Mouse (Mus musculus): ENCODE data around the gene Adgrl3. TPM values are rescaled to one million over a fixed set of nuclear protein-coding genes. Genes with fewer than 3 reads are reported as not detected.

Adgrl3 gene
- 7.3 and 12.8 TPM in 2 replicates for total RNA-seq (2014; rRNA removed; ENCODE audit: low replicate concordance)
- polyA plus RNA-seq (2015; fragmentation: Nextera tagmentation; extraction: Ambion mirVana) = 1.5 and 1.7 TPM in 2 replicates

DNA sequence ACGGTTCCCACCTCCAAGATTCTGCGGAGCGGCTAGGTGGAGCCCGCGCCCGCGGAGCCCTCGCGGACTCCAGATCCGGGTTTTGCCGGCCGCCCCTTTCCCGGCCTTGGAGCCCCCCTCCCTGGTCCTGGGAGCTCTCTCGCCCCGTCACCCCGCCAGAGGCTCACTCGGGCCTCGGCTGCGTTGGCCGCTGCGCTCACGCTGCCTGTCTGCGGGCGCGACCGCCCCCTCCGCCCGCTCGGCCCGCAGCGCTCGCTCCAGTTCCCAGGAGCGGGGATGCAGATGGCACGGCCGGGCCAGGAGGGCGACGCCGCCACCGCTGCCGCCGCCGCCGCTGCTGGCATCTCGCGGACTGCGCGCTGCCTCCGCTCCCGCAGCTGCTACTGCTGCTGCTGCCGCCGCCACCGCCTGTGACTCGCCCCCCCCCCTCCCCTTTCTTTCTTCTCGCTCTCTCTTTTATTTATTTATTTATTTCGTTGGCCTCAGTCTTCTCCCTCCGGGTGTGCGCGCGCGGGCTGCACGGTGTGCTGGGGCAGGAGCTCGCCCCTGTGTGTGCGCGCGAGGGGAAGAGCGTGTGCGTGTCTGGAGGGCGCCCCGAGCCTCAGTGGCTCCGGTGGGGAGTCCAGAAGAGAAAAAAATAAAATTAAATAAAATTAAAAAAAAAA, at the start of gene Adgrl3:
Gene Adgrl3 (plus strand): TSS at position 549 of the 665 bp plus-strand sequence.
- Histone ChIP-seq H3K27me3 (ENCODE audit: control insufficient read depth, insufficient read depth, low read length) (peaks cover 32% of the 10 kb centered on the region), H3K36me3 (replicated peaks; ENCODE audit: control insufficient read depth, insufficient read depth, low read length) (no peaks in the 10 kb centered on the region), H3K4me3 (ENCODE audit: low read depth, low read length) (peak within 1 kb of the TSS; percentile 74), H3K9me3 (replicated peaks; ENCODE audit: control insufficient read depth, low read length) (no peaks in the 10 kb centered on the region), H3K9ac (replicated peaks; ENCODE audit: low read depth, low read length) (peak within 1 kb of the TSS; percentile 51), H3K4me2 (ENCODE audit: low read depth, low read length) (peak within 1 kb of the TSS; percentile 99), H3K4me1 (ENCODE audit: control insufficient read depth, insufficient read depth) (peaks cover 11% of the 10 kb centered on the region), H3K27ac (ENCODE audit: low read depth) (peak within 1 kb of the TSS; percentile 48)
- TF ChIP-seq EP300 (IDR thresholded peaks at IDR 0.05; ENCODE audit: low read depth) (no peak), CTCF (IDR thresholded peaks at IDR 0.05; ENCODE audit: low read depth) (no peak)
- peak; percentile 83 for ATAC-seq (ENCODE audit: insufficient read depth, low read depth)
- peak; percentile 60 for DNase-seq (ENCODE audit: low spot score)
- under 1% methylated on average over 43 of the region's 70 CpGs for WGBS

DNA sequence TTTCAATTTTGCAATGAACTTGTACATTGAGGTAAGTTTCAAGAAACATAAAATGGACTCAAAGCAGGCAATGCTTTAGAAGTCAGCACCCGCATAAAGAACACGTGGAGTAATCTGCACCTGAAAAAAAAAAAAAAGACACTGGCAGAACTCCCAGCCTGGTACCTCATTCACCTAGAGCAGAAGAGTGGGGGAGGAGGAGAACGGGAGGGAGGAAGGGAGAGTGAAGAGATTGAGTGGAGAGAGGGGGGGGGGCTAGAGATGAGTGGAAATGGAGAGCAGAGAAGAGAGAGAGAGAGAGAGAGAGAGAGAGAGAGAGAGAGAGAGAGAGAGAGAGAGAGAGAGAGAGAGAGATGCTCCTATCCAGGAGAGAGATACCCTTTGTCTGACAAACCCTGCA, 772 bp upstream of the Adgrl3 start:
- H3K4me3 ChIP-seq (ENCODE audit: low read depth, low read length) = peak overlapping the region; percentile 74
- peak overlapping the region; percentile 99 for H3K4me2 ChIP-seq (ENCODE audit: low read depth, low read length)
- H3K9me3 ChIP-seq (replicated peaks; ENCODE audit: control insufficient read depth, low read length) = no peaks in the 10 kb centered on the region
- 14% methylated on average over 2 of the region's 3 CpGs for WGBS
- H3K27me3 ChIP-seq (ENCODE audit: control insufficient read depth, insufficient read depth, low read length) = peaks cover 30% of the 10 kb centered on the region
- no peak overlapping the region for H3K9ac ChIP-seq (replicated peaks; ENCODE audit: low read depth, low read length)
- TF ChIP-seq CTCF (IDR thresholded peaks at IDR 0.05; ENCODE audit: low read depth) = no peak
- no peaks in the 10 kb centered on the region for H3K36me3 ChIP-seq (replicated peaks; ENCODE audit: control insufficient read depth, insufficient read depth, low read length)
- no peak overlapping the region for H3K27ac ChIP-seq (ENCODE audit: low read depth)
- ATAC-seq (ENCODE audit: insufficient read depth, low read depth) (no peak), DNase-seq (ENCODE audit: low spot score) (no peak)
- H3K4me1 ChIP-seq (ENCODE audit: control insufficient read depth, insufficient read depth) = peaks cover 11% of the 10 kb centered on the region

DNA sequence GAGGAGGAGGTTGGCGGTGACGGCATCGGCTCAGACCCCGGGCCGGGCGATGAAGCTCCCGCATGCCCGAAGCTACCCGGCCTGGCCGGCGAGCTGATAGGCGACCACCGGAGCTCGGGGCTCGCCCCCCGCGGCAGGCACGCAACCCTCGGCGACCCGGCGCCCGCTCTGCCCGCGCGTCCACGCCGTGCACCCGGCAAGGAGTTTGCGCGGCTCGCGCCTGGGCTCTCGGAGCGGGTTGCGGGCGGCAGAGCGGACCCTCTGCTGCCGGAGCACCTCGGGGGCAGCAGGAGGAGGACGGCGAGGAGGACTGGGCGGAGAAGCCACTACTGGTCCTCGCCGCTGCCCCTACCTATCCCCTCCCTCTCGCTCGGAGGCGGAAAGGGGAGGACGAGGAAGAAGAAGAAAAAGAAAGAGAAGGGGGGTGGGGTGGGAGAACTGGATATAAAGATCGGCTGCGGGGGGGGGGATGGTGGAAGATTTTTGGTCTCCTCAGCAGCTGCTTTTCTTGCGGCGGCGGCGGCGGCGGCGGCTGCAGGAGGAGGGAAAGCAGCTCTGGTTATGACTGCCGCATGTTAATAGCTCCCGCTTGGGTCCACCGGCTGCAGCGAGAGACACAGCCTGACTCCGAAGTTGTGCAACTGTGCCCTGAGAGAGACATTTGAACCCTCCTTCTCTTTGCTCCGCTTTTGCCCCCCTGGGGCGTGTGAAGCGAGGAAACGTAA, 505 bp downstream of the Adgrl3 start:
- TF ChIP-seq CTCF (IDR thresholded peaks at IDR 0.05; ENCODE audit: low read depth) = no peak
- no peak for TF ChIP-seq EP300 (IDR thresholded peaks at IDR 0.05; ENCODE audit: low read depth)
- H3K4me2 ChIP-seq (ENCODE audit: low read depth, low read length) = peak overlapping the region; percentile 99
- H3K27me3 ChIP-seq (ENCODE audit: control insufficient read depth, insufficient read depth, low read length) = peaks cover 35% of the 10 kb centered on the region
- DNase-seq (ENCODE audit: low spot score) = peak; percentile 27
- H3K4me1 ChIP-seq (ENCODE audit: control insufficient read depth, insufficient read depth) = peaks cover 11% of the 10 kb centered on the region
- H3K9ac ChIP-seq (replicated peaks; ENCODE audit: low read depth, low read length) = peak overlapping the region; percentile 51
- H3K27ac ChIP-seq (ENCODE audit: low read depth) = peak overlapping the region; percentile 48
- H3K9me3 ChIP-seq (replicated peaks; ENCODE audit: control insufficient read depth, low read length) = no peaks in the 10 kb centered on the region
- peak; percentile 6; the same call in 1 of the 2 replicates for ATAC-seq (ENCODE audit: insufficient read depth, low read depth)
- under 1% methylated on average over 60 of the region's 67 CpGs for WGBS
- H3K36me3 ChIP-seq (replicated peaks; ENCODE audit: control insufficient read depth, insufficient read depth, low read length) = no peaks in the 10 kb centered on the region
- peak overlapping the region; percentile 74 for H3K4me3 ChIP-seq (ENCODE audit: low read depth, low read length)

DNA sequence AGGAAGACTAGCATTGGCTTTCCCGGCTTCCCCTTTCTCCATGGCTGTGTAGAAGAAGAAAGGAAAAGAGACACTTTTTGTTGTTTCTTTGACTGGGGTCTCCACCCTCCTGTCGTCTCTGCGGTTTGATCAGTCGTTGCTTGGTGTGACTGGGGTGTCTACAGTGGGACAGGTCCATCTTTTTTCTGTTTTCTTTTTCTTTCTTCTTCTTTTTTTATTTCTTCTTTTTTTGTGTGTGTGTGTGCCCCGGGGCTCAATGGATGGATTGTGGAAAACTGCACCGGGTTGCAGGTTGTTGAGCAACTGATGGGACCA, 1.0 kb downstream of the Adgrl3 start:
- no peak overlapping the region for H3K9ac ChIP-seq (replicated peaks; ENCODE audit: low read depth, low read length)
- no peaks in the 10 kb centered on the region for H3K36me3 ChIP-seq (replicated peaks; ENCODE audit: control insufficient read depth, insufficient read depth, low read length)
- peak overlapping the region; percentile 99 for H3K4me2 ChIP-seq (ENCODE audit: low read depth, low read length)
- H3K27me3 ChIP-seq (ENCODE audit: control insufficient read depth, insufficient read depth, low read length) = peaks cover 35% of the 10 kb centered on the region
- TF ChIP-seq EP300 (IDR thresholded peaks at IDR 0.05; ENCODE audit: low read depth) (no peak), CTCF (IDR thresholded peaks at IDR 0.05; ENCODE audit: low read depth) (no peak)
- 1% methylated on average over 6 of the region's 6 CpGs for WGBS
- H3K9me3 ChIP-seq (replicated peaks; ENCODE audit: control insufficient read depth, low read length) = no peaks in the 10 kb centered on the region
- H3K27ac ChIP-seq (ENCODE audit: low read depth) = no peak overlapping the region
- peak overlapping the region; percentile 74 for H3K4me3 ChIP-seq (ENCODE audit: low read depth, low read length)
- H3K4me1 ChIP-seq (ENCODE audit: control insufficient read depth, insufficient read depth) = peaks cover 11% of the 10 kb centered on the region
- ATAC-seq (ENCODE audit: insufficient read depth, low read depth) (no peak), DNase-seq (ENCODE audit: low spot score) (no peak)

DNA sequence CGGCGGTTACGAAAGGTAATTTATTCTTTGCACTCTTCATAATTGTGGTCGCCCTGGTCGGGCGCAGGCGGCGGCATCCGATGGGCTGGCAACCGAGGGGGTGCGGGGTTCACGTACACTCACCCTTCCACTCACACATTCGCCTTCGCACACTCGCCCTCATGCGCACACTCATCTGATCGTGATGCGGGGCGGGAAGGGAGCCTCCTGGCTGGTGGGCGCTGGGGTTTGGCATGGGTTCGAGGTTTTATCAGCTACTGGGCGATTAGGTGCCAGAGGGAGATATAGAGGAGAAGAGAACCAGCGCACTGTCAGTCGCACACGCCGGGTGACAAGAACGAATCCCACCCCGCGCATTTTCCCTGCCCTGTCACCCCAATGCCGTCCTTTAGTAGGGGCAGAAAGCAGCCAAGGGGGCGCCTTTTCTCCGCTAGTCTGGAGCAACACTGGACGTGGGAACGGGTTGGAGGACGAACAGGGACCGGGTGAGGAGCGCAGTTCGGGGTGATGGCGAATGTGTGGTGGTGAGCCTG, 1.5 kb downstream of the Adgrl3 start:
- Histone ChIP-seq H3K4me2 (ENCODE audit: low read depth, low read length) (peak overlapping the region; percentile 99), H3K9me3 (replicated peaks; ENCODE audit: control insufficient read depth, low read length) (no peaks in the 10 kb centered on the region), H3K36me3 (replicated peaks; ENCODE audit: control insufficient read depth, insufficient read depth, low read length) (no peaks in the 10 kb centered on the region), H3K4me1 (ENCODE audit: control insufficient read depth, insufficient read depth) (peaks cover 11% of the 10 kb centered on the region), H3K27me3 (ENCODE audit: control insufficient read depth, insufficient read depth, low read length) (peaks cover 35% of the 10 kb centered on the region), H3K9ac (replicated peaks; ENCODE audit: low read depth, low read length) (0 out of 2 replicates have a peak overlapping the region, but pooled peaks have one; percentile 9), H3K27ac (ENCODE audit: low read depth) (no peak overlapping the region), H3K4me3 (ENCODE audit: low read depth, low read length) (peak overlapping the region; percentile 74)
- DNase-seq (ENCODE audit: low spot score) = no peak
- under 1% methylated on average over 39 of the region's 39 CpGs for WGBS
- no peak for ATAC-seq (ENCODE audit: insufficient read depth, low read depth)
- TF ChIP-seq EP300 (IDR thresholded peaks at IDR 0.05; ENCODE audit: low read depth) (no peak), CTCF (IDR thresholded peaks at IDR 0.05; ENCODE audit: low read depth) (0 out of 2 replicates have a peak, but pooled peaks have one; percentile 12)

All from heart, postnatal 0 days (tissue).